In genomic region chr8:70964159-70964558, GRCm38 (mm10) we compare ENCODE assay signal across 8 mouse cellular contexts. TPM values are rescaled to one million over a fixed set of nuclear protein-coding genes. Genes with fewer than 3 reads are reported as not detected.
DNase-seq lines count a peak whose midpoint lies in the region.

No protein-coding gene starts in this region.

- peak; percentile 10 for DNase-seq in adrenal gland, adult 2 months
- no peak for DNase-seq in adrenal gland, adult 8-10 months
- peak; percentile 2 for DNase-seq in ovary, postnatal 10 days (ENCODE audit: low spot score)
- DNase-seq in ovary, adult 18-20 months (ENCODE audit: low spot score): no peak
- peak; percentile 37 for DNase-seq in embryo, embryonic 10 days (ENCODE audit: low spot score)
- peak; percentile 63 for DNase-seq in kidney, adult 9 months
- peak; percentile 38 to 51 for DNase-seq in lung, postnatal 4 days
- peak; percentile 49 for DNase-seq in thymus, postnatal 14 days

RNA-seq across cellular contexts. Expression of gene Map1s, which starts 58.4 kb away (rescaled TPM):
- 10 to 100 TPM; 30.7 to 35.6 TPM for total RNA-seq in adrenal gland, adult 2 months (2021)
- 100 and 105 TPM in 2 replicates for polyA plus RNA-seq in adrenal gland, adult 2 months (2012; rRNA removed)
- total RNA-seq in adrenal gland, adult 8-10 months (2022): 10 to 100 TPM; 35.7 to 54.1 (median 50.0) TPM

Comparison
In these comparisons a context has a peak if more than half of its experiments do, and no peak if none do; other contexts are left out.
1. DNase-seq: peak in adrenal gland, adult 2 months (single experiment), ovary, postnatal 10 days (single experiment), embryo, embryonic 10 days (single experiment), kidney, adult 9 months (single experiment), lung, postnatal 4 days (2 of 2) and thymus, postnatal 14 days (single experiment); none in adrenal gland, adult 8-10 months (single experiment) and ovary, adult 18-20 months (single experiment).